Mouse (Mus musculus) neutrophil, adult 65 days (primary cell): ENCODE data around the gene Becn1. TPM values are rescaled to one million over a fixed set of nuclear protein-coding genes. Genes with fewer than 3 reads are reported as not detected.

Source experiments
- total RNA-seq: library from RNA; stranded (reverse); gene quantifications from 2 replicates; pipeline ENCODE4 v1.2.4, GENCODE M21; 2023

Becn1 gene
- 150 and 240 TPM in 2 replicates for total RNA-seq

GRCm38 (mm10) chr11:101302004-101302798, at the start of gene Becn1:
Gene Becn1, minus strand, starts transcription at chr11:101302286.

DNA sequence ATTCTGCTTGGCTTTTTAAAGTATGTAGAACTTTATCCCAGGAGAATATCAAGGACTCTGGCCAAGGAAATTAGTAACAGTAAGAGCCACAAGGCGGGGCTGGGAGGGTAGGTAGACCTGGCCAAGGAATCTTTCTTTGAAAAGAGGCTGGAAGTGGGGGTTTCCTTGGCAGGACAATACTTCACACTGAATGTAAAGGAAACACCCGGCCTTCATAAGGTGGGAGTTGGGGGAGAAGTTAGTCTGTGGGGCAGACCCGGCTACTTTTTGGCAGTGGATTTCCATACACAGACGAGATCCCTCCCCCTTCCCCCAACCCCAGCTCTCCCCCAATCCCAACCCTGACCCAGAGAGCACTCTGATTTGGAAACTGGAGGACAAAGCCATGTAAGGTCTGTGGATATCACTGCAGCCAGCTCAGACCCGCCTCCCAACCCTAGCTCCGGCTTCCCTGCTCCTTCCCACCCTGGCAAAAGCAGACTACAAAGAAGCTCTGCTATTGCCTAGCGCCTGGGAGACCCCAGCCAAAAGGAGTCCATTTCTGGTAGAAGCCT, 28.4 kb upstream of the Becn1 start, which contains the start of gene Aoc3:
Gene Aoc3 (plus strand): TSS at position 235 of the 554 bp plus-strand sequence.

GRCm38 (mm10) chr11:101324763-101325162, 22.7 kb upstream of the Becn1 start, which contains the start of gene Aoc2:
Gene Aoc2, plus strand, starts transcription at chr11:101325063.

DNA sequence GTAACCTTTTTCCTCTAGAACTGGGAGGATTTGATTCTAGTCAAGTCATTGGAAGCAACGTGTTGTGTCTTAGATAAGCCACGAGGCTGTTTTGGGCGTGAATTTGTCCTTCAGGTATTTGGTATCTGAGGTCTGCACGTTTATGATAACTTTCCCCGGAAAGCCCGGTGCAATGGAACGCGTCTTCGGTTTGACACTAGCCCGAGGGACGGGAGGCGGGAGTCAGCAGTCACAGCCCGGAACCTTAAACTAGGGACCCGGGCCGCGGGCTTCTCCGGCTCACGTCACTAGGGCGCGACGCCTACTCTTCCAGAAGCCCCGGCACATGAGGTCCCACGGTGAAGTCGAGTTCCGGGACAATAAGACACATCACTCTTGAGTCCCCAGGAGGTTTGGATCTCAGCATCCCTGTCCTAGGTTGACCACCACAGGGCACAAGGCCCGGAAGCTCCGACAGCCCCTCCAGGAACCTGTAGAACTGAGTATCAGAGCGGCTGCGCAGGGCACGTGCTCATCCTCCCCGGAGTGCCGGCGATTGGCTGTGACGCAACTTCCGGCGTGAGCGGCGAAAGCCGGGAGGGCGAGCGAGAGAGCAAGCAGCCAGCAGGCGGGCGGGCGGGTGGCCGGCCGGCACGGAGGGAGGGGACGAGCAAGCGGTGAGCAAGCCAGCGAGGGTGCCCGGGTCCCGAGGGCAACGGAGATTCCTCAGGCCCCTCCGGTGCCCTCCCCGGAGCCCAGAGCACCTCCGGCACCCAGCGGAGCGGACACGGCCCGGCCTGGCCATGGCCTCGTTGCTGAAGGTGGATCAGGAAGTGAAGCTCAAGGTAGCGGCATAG, 13.8 kb upstream of the Becn1 start, which contains the start of gene Psme3:
Gene Psme3 (plus strand): TSS at position 549 of the 836 bp plus-strand sequence.

DNA sequence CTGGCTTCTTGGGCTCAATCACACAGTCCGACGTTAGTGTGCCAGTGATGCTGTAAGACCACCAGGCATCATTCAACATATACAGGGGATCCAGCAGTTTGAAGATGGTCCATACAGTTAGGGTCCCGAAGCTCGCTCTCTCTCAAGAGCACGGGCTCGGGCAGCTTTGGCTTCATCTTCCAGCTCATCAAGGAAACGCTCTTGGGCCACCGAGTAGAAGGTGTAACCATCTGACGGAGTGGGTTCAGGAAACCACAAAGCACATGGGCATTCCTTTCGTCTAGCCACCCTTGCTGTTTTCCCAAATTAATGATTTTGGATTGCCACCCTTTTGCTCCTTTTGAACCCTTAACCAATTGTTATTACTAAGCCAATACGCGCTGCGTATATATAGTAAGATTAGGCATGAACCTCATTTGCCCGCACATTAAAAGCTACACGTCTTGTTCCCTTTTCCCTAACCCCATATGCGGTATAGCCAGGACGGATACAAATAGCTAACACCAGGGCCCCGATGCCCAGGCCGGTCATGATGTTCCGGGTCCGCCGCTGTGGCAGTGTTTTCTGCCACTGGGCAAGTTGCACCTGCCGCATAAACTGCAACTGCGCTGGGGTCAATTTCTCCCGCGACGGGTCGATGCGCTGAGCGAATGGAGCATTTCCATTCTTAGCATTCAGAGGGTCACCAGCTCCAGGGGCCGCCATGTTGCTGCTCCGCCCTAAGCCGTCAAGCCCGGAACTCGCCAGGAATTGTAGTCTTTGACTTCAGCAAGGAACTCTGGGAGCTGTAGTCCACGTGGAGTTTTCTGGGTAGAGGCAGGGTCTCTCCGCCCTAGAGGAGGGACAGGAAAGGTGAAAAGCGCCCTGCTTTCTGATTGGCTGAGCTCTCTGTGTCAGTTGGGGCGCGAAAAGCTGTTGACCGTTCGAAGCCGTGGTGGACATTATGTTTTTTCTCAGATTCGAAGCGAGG, 23.6 kb downstream of the Becn1 start, which contains the start of the genes Cntd1 and Coa3:
Gene Cntd1 (plus strand): TSS at position 790 of the 970 bp plus-strand sequence.
Gene Coa3 (minus strand): TSS at position 892 of the 970 bp plus-strand sequence.

DNA sequence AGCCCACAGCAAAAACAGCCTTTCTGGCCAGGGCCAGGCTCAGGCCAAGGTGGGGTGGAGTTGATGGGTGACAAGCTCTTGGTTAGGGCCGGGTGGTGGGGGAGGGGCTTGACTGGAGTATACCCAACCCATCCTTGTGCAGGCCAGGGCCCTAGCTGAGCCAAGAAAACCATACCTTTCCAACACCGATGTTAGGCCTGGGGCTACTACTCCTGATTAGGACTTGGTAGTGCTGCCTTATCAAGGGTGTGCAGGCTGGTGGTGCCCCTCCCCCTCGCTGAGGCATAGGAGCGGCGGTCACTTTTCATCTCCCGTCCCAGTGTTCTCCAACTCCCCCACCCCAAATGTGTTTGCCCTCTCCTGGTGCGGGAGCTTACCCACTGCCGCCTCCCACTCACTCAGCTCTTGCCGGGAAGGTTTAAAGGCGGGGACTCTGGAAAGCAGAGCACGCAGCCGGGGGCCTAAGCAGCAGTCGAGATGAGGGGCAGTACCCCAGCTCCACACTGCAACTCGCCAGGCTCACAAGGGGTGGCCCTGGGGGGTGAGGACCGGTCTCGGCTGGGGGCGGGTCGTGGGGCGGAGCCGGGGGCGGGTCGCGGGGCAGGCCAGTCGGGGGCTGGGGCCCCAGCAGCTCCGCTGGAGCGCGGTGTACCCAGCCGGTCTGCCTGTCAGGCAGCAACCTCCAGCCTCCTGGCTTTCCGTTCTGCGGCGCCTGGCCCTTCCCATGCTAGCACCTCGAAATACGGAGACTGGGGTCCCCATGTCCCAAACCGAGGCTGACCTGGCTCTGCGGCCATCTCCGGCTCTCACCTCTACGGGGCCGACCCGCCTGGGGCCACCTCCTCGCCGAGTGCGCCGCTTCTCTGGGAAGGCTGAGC, 41.9 kb downstream of the Becn1 start, which contains the start of gene Wnk4:
Gene Wnk4 (plus strand): TSS at position 620 of the 878 bp plus-strand sequence.

GRCm38 (mm10) chr11:101253613-101254389, 48.3 kb downstream of the Becn1 start, which contains the start of gene Vps25:
Gene Vps25, plus strand, starts transcription at chr11:101253707.

GRCm38 (mm10) chr11:101245855-101246701, 56.0 kb downstream of the Becn1 start, which contains the start of gene Ramp2:
Gene Ramp2, plus strand, starts transcription at chr11:101246028.

Other genes with a start within 250 kb of the Becn1 start
- 6.4 and 8.0 TPM in 2 replicates for gene Naglu, start 232.3 kb downstream of the Becn1 start, total RNA-seq
- gene Hsd17b1, start 223.9 kb downstream of the Becn1 start, total RNA-seq, result 1.2 and 1.9 TPM in 2 replicates
- gene Coasy, start 219.7 kb downstream of the Becn1 start, total RNA-seq, result 9.2 and 9.9 TPM in 2 replicates
- gene Mlx, start 215.0 kb downstream of the Becn1 start, total RNA-seq, result 34.2 and 43.5 TPM in 2 replicates
- 3.6 and 3.7 TPM in 2 replicates for gene Psmc3ip, start 206.8 kb downstream of the Becn1 start, total RNA-seq
- gene Retreg3, start 182.4 kb downstream of the Becn1 start, total RNA-seq, result 24.0 and 28.6 TPM in 2 replicates
- 9.6 and 12.6 TPM in 2 replicates for gene Tubg1, start 182.3 kb downstream of the Becn1 start, total RNA-seq
- 0.59 and 1.2 TPM in 2 replicates for gene Tubg2, start 146.4 kb downstream of the Becn1 start, total RNA-seq
- 0.66 TPM in 2 replicates for gene Cntnap1, start 131.8 kb downstream of the Becn1 start, total RNA-seq
- 1.9 and 2.7 TPM in 2 replicates for gene Plekhh3, start 130.9 kb downstream of the Becn1 start, total RNA-seq
- gene Ccr10, start 126.8 kb downstream of the Becn1 start, total RNA-seq, result 0.29 and 0.63 TPM in 2 replicates
- gene Ezh1, start 75.8 kb downstream of the Becn1 start, total RNA-seq, result 36.3 and 45.9 TPM in 2 replicates
- gene Ramp2, start 56.3 kb downstream of the Becn1 start, total RNA-seq, result 0.41 TPM in 1 of 2 replicates, not detected in the other
- 63.2 and 66.1 TPM in 2 replicates for gene Vps25, start 48.6 kb downstream of the Becn1 start, total RNA-seq
- 1.9 and 2.3 TPM in 2 replicates for gene Wnk4, start 41.7 kb downstream of the Becn1 start, total RNA-seq
- gene Cntd1, start 23.3 kb downstream of the Becn1 start, total RNA-seq, result 0.32 and 0.43 TPM in 2 replicates
- 25.3 and 30.8 TPM in 2 replicates for gene Coa3, start 23.2 kb downstream of the Becn1 start, total RNA-seq
- gene Psme3, start 13.9 kb upstream of the Becn1 start, total RNA-seq, result 59.9 and 64.2 TPM in 2 replicates
- gene Aoc2, start 22.8 kb upstream of the Becn1 start, total RNA-seq, result 2.7 and 4.6 TPM in 2 replicates
- gene Aoc3, start 28.3 kb upstream of the Becn1 start, total RNA-seq, result not detected in 2 replicates
- not detected in 2 replicates for gene G6pc, start 65.3 kb upstream of the Becn1 start, total RNA-seq
- gene Aarsd1, start 115.3 kb upstream of the Becn1 start, total RNA-seq, result 12.1 and 12.4 TPM in 2 replicates
- 0.43 TPM in 1 of 2 replicates, not detected in the other for gene Gm27029, start 122.5 kb upstream of the Becn1 start, total RNA-seq
- gene Rundc1, start 122.8 kb upstream of the Becn1 start, total RNA-seq, result 10.3 and 14.3 TPM in 2 replicates
- gene Ptges3l, start 123.0 kb upstream of the Becn1 start, total RNA-seq, result 0.60 and 0.98 TPM in 2 replicates
- 37.3 and 45.6 TPM in 2 replicates for gene Rpl27, start 140.0 kb upstream of the Becn1 start, total RNA-seq
- gene Ifi35, start 146.1 kb upstream of the Becn1 start, total RNA-seq, result 23.6 and 24.5 TPM in 2 replicates
- 0.32 and 0.66 TPM in 2 replicates for gene Rnd2, start 162.7 kb upstream of the Becn1 start, total RNA-seq
- 16.5 and 19.8 TPM in 2 replicates for gene Vat1, start 163.9 kb upstream of the Becn1 start, total RNA-seq
- gene Brca1, start 249.7 kb upstream of the Becn1 start, total RNA-seq, result 20.7 and 21.2 TPM in 2 replicates
- 128 and 177 TPM in 2 replicates for gene Nbr1, start 249.9 kb upstream of the Becn1 start, total RNA-seq